Mouse (Mus musculus): ENCODE measurements around the gene Tmem72.

Gene Tmem72

DNA sequence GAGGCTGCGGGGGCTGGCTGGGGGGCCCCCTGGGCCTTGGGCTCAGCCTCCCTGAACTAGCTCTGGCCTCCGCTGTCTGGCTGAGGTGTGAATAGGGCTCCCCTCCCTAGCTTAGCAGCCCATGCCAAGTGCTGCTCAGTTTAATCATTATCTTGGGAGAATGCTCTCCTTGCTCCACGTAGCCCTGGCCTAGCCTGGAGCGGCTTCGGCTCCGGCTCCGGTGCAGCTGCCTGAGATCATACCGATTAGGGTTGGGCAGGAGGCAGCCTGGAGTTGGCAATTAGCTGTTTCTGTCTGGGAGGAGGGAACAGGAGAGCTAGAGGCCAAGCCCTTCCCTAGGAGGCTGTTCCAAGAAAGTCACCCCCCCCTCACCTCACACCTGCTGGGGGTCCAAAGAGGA lies at the start of gene Tmem72:
Gene Tmem72, minus strand, starts transcription at position 248 of the 400 bp plus-strand sequence.
- peak; percentile 76 to 92 for DNase-seq

DNA sequence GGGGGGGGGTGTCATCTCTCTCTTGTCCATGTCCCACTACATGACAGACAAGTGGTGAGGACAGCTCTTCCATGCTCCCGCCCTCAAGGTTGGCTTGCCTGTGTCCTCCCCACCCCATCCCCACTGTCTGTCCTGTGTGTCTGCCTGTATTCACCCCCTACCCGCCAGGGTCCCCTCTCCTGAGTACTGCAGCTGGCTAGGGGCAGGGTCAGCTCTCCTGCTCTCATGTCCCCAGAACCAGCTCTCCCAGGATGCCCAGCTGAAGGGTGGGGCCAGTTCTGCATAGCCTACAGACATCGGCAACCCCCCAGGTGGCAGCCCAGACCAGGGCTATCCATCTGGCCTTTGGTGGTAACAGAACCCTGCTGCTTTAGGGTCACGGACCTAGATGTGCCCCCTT lies 47.8 kb upstream of the Tmem72 start:
- DNase-seq: no peak

DNA sequence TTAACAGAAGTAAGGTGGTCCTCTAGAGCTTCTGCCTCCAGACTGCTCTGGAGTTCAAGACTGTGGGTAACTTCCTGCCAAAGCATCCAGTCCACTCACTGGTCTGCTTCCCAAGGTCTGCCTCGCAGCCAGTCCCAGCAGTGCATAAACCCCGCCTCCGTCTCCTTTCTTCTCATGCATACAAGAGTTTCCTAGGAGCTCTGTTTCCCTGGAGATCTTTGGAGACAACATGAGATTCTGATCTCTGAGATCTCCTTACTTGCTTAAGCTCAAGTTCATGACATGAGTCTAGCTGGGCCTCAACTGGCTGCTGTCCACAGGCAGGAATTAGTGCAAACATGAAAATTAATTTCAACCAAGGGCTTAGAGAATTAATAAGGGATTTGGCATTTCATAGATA lies 45.6 kb upstream of the Tmem72 start:
- no peak for DNase-seq

DNA sequence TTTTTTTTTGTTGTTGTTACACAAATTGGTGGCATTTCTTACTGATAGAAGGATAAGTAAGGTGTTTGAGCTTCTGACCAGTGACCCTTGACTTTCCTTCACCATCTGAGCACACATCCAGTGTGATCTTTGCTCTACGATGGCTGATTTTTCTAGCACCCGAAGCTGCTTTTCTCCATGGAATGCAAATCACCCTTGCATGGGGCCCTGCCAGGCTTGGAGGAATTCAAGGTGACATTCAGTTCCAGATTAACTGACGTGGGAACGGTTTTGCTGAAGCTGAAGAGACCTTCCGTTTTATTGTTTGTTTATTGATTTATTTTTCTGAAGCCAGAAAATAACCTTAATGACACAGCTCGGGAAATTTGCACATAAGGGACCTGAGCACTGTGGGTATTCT lies 43.5 kb upstream of the Tmem72 start:
- peak; percentile 68 to 78 for DNase-seq

DNA sequence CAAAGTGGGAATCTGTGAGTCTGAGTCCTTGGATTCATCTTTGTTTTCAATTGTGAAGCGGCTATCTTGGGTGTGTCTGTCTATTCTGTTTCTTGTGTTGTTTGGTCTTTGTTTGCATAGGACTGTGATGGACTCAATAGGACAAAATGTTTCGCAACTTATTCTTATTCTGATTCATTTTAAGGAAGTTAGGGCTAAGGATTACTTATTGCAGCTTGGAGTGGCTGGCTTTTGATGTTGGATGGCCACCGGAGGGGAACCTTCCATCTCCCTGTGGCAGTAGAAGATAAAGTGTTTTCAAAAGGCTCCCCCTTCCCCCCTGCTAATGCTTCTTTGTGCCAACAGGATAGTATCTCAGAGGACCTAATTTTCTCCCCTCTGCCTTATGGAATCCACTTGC lies 39.7 kb upstream of the Tmem72 start:
- DNase-seq: no peak

DNA sequence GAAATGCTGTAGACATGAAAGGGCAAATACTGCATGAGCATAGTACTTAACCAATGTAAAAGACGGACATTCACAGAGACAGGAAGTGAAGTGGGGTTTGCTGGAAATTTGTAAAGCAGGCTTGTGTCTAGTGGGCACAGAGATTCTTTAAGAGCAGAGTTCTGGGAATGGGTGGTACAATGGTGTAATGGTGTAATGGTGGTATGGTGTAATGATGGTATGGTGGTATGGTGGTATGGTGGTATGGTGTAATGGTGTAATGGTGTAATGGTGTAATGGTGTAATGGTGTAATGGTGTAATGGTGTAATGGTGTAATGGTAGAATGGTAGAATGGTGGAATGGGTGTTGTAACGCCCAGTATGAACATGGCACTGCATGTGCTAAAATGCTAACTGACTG lies 21.3 kb upstream of the Tmem72 start:
- DNase-seq: no peak

DNA sequence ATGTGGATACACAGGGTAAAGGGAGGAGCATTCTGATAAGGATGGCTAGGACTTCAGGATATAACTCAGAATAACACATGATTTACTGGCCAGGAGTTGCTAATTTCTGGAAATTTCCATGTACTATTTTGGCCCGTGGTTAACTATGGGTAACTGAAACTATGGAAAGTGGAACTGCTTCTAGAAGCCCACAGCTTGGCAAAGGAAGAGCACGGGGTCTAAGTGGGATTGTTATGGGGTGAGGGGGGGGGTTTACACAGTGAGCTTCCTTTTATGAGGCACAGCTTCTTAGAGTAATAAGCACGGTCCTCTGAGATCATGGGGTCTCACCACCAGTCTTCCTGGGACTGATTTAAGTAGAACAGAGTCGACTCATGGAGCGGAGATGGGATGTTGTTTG lies 18.6 kb upstream of the Tmem72 start:
- no peak for DNase-seq

DNA sequence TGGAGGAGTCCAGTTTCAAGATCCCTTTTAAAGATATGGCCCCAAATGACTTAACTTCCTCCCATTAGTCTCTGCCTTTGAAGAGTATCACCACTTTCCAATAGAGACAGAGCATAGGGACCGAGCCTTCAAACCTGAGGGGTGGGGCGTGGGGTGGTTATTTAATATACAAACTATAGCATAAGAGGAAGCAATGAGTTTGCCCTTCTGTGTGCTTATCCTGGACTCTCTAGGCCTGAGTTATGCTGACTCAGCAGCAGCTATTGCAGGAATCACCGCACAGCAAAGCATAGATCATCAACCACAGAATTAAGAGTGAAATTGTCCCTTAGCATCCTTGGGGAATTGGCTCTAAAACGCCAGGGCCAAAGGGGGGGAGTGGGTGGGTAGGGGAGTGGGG lies 16.9 kb upstream of the Tmem72 start:
- no peak for DNase-seq

DNA sequence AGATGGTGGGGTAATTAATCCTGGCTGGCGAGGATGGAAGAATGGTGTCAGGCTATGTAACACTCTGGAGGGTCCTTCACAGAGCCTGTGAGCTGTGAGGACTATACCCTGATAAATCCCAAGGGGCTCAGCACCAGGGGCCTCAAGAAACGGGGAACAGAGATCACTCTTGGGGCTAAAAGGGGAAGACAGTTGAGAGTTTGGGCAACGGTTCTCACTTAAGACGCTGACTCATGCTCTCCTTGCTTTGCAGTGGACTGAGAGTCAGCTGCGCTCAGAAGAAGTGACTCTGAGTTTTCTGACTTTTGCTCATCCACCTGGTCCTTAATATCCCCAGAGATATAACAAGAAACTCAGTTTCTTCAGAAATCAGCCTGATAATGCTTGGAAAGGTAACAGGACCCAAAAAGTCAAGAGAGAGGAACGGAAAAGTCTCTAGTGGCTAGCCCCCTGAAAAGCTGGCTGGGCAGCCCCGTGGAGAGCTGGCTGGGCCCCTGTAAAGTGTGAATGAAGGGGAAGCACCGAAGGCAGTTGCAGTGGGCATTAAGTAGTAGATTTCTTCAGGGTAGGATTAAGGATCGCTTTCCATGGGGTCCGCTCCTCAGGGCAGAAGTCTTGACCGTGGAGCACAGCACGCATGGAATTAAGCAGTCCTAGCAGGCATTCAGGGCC lies 7.9 kb upstream of the Tmem72 start:
- DNase-seq: no peak

DNA sequence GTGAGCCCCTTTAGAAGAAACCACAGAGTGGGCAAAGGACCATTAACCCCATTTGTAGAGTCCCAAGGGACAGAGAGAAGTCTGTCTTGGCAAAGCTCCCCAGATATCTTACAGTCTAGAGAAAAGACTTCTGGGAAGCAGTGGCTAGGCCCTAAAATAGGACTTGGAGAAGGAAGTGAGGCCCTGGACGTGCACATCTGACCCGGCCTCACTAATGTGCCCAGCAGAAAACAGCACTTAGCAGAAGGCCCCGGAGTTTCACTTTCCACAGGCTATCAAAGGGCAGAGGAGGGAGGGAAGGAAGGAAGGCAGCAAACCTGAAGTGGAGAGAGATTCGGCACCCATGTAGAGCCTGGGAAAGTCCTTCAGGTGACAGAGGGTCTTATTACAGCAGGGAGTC lies 2.2 kb upstream of the Tmem72 start:
- DNase-seq: no peak

DNA sequence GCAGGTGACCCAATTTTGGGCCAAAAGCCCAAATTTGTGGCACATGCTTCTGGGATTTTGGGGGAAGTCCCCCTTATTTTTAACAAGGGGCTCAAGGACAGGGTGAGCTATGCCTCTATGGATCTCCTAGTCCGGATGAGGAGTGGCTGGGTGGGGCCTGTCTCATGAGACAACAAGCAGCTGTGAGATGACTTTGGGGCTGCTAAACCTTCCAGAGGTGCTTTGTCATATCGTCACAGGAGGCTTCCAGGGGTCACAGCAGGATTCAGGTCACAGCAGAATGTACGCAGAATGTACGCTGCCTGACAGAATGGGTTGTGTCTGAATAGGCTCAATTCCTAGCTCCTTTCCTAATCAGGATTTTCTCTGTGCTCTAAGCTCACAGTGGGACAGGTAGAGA lies 1.6 kb upstream of the Tmem72 start:
- no peak for DNase-seq

DNA sequence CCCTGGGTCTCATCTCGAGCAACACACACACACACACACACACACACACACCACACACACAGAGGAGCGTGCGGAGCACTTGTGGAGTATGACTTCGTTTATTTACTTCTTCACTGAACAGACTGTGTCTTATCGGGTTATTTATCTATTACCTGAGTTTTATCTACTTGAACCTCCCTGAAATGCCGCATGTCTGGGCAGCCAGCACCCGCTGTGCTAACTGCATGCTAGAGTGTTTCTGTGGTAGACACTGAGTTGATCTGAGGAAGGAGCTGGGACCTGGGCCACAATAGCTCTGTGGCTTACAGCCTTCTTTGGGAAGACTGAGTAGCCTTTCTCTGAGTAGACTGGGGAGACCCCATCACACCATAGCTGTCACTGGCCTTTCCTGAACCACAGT lies 1.1 kb upstream of the Tmem72 start:
- DNase-seq: no peak

DNA sequence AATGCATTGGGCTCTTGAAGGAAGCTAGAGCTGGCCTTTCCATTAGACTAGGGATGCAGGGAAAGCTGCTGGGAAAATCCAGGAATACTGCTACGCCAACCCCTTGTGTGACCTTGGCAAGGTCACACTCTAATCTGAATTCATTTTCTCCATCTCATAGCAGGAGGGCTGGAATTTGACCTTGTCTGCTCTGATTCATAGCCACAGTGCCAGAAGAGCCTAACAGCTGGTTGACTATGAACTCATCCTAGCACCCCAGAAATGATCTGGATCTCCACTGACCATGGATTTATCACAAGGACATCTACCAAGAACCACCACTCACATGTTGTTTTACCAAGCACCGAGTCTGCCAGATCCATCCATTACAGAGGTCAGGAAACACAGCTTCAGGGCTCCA lies 1.5 kb downstream of the Tmem72 start:
- peak in 1 of 2 experiments; percentile 9 for DNase-seq

DNA sequence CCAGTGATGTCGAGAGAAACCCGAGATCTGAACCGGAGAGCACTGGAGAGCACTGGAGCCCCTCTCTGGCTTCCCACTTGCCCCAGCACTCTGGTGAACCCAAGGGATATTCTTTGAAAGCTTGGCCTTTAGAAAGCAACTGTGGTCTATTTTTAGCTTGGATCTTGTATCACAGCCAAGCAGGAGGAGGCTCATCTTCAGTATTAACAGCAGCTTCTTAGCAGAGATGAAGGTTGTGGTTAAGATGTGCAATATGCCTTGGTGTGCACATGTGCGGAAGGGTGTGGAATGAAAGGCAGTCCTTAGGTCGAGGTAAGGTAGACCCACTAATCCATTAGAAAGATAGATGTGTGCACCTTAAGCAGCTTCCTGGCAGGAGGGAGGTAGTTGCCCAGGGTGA lies 2.1 kb downstream of the Tmem72 start:
- no peak for DNase-seq

DNA sequence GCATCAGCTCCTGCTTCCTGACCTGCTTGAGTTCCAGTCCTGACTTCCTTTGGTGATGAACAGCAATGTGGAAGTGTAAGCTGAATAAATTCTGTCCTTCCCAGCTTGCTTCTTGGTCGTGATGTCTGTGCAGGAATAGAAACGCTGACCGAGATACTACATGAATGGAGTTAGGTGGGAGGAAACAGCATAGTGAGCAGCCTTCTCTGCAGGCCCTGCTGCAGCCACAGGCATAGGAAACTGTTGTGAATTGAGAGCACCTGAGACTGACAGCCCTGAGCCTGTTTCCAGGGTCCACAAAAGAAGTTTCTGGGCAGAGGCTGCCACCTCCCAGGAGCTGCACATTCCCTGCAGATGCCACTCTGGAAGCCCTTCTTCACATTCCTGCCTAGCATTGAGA lies 2.7 kb downstream of the Tmem72 start:
- no peak for DNase-seq

DNA sequence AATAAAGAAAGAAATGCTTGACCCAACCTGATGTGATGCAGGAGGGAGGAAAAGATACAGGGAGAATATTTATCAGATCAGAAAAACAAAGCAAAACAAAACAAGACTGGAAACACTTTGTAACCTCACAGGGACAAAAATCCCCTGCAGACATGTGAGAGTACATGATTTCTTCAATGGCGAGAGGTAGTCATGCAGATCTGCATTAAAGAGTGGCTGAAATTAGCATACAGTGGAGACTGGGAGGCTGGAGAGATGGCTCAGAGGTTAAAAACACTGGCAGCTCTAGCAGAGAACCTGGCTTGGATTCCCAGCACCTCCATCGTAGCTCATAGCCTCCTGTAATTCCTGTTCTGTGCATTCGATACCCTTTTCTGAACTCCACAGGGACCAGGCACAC lies 4.2 kb downstream of the Tmem72 start:
- DNase-seq: no peak

DNA sequence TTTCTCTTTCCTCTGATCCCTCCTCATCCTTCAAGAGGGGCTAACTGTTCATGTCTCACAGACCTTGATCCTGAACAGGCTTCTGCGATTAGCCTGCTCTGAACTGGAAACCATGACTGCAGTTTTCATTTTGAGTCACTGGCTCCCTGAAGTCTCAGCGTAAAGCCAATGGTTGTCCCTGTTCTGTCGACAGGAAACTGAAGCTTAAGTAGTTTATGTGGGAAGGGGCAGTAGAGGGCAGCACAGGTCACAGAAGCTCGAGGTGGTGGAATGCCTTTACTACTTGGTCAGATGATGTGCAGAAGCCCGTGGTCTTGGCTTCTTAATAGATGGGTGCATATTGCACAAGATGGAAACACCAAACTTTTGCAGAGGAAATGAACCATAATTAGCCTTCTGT lies 4.7 kb downstream of the Tmem72 start:
- peak in 1 of 2 experiments; percentile 22 for DNase-seq

DNA sequence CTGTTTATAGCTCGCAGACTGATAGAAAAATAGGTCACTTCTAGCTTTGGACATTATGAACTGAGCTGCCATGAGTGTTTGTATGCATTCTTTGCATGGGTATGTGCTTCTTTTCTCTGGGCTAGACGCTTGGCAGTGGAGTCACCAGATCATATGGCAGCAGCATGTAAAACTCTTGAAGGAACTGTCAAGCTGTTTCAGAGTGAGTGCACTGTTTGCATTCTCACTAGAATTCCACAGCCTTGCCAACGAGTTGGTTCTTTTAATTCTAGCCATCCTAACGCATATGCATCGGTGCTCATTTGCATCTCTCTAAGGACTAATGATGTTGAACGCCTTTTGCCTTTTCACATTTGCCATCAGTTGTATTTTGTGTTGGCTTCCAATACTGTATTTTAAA lies 12.4 kb downstream of the Tmem72 start:
- DNase-seq: no peak

DNA sequence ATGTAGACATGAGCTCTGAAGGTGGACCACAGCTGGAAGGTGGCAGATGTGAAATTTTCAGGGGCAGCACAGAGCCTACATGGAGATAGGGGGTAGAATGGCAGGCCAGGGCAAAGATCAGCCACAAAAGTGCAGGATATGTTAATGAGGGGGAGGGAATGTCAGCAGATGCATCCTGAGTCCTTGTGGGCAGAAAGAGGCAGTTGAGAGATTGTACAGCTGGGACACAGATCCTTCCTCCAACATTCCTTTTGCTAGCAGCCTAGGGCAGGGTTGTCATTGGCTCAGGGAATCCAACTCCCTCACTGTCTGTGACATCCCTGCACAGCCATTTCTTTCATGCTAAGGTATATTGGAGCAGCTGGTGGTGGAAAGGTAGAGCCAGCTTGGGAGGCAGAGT lies 15.9 kb downstream of the Tmem72 start:
- no peak for DNase-seq

DNA sequence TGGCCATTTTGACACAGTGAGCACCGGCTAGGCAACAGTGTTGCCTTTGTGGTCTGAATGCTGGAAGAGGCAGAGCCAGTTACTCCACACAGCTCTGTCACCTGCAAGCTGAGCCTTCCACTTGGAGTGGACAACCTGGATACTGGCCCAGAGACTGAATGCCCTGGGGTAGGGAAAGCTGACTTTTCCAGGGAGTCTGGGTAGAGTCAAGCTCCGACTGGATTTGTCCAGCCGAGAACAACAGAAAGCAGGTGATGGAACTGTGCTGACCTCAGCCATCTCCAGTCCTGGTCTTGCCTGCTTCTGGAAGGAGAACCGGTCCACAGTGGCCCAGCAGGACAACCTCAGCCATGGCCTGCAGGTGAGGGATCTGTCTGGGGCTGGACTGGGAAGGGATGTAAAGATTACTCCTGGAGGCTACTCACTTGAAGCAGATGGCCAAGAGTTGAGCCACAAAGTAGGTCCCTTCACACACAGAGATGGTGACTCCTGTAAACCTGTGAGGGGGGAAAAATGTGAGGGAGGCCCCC lies 18.8 kb downstream of the Tmem72 start:
- peak; percentile 68 to 76 for DNase-seq

DNA sequence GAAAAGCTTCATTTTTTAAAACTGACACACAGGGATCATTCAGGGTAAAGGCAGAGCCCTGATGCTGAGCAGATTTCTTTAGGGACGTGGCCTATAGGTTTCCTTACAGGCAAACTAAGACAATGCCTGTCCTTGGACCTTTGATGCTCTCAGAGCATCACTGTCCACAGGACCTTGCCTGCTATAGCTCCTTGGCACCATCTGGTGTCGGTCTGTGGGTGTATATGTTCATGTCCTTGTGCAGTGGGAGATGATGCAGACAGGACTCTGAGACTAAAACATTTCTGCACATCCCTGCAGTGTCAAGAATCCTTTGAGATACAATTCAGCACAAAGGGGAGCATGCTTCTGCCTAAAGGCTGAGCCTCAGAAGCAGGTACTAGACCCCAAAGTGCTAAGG lies 19.3 kb downstream of the Tmem72 start:
- DNase-seq: no peak

DNA sequence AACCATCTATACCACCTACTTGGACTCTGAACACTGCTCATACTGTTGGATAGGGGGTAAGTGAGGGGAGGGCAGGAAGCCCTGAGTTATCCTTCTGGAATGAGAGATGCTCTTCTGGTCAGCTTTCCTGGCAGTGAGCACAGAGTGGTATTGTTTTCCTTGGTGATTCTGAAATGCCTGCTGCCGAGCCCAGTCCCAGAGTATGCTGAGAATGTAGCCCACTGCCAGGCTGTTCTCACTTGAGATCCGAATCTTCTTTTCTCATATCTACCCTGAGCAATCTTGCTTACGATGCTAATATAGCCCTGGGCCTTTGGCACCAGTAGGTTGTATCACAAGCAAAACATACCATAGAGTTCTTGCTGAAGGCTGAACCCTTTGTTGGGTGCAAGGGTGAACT lies 22.4 kb downstream of the Tmem72 start:
- no peak for DNase-seq

DNA sequence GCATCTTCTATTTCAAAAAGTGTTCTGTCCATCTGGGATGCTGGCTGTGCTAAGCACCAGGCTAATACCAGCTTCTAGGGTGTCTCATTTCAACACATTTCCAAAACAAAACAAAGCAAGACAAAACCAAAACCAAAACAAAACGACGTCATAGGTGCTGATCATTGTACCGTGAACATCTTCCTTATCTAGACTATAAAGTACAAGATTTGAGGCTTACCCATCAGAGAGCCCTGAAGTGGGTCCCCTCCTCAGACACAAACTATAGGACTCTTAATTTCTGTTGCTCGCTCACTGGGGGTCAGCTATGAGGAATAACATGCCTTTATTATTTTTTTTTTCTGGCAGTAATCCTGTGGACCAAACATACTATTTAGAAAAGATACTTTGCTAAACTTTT lies 23.1 kb downstream of the Tmem72 start:
- no peak for DNase-seq

DNA sequence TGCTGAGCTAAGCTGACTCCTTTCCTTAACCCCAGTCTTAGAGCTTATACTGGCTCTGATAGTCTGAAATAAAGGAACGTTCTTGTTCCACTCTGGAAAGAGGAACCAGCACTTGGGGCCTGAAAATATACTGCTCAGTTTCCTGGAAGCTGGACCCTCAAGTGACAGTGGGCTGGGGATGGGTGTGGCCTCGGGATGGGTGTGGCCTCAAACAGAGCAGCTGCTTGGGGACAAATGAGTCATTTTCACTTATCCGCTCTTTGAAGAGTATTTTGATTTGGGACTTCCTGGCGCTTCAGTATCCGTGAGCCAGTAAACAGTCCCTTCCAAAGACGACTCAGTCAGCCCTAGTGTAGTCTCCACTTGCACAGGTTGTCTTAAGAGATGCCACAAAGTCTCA lies 34.4 kb downstream of the Tmem72 start:
- peak in 1 of 2 experiments; percentile 52 for DNase-seq

DNA sequence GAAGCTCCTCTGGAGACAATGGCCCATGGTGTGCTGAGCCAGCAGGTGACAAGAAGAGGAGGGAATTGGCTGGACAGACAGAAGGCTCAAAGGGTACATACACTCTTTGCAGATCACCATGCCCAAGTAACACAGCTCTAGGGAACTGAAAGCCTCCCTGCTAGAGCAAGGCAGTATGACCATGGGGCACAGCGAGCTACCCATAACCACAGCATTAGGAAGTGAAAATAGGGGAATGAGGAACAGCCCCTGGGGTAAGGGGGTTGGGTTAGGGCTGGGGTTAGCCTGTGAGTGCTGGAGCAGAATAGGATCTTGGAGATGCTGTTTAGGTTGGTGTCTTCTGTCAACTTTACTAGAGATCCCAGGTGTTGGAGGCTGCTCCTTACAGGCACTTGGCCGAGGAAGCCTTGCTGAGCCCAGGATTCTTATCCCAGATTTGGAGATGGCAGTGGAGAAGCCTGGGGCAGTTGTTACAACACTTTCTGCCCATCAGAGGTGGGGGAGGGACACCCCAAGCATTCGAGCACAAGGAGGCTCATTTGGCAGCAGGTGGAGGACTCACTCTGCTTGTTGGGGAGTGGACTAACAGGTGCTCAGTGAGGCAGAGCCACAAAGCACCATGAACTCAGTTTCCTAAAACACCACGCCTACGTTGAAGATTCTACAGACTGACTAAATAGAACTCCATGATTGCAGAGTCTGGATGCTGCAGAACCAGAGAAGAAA lies 37.0 kb downstream of the Tmem72 start:
- no peak for DNase-seq

All from kidney, postnatal 25 days (tissue).